Comparison of ENCODE assay signal across 9 mouse cellular contexts in the genomic region with DNA sequence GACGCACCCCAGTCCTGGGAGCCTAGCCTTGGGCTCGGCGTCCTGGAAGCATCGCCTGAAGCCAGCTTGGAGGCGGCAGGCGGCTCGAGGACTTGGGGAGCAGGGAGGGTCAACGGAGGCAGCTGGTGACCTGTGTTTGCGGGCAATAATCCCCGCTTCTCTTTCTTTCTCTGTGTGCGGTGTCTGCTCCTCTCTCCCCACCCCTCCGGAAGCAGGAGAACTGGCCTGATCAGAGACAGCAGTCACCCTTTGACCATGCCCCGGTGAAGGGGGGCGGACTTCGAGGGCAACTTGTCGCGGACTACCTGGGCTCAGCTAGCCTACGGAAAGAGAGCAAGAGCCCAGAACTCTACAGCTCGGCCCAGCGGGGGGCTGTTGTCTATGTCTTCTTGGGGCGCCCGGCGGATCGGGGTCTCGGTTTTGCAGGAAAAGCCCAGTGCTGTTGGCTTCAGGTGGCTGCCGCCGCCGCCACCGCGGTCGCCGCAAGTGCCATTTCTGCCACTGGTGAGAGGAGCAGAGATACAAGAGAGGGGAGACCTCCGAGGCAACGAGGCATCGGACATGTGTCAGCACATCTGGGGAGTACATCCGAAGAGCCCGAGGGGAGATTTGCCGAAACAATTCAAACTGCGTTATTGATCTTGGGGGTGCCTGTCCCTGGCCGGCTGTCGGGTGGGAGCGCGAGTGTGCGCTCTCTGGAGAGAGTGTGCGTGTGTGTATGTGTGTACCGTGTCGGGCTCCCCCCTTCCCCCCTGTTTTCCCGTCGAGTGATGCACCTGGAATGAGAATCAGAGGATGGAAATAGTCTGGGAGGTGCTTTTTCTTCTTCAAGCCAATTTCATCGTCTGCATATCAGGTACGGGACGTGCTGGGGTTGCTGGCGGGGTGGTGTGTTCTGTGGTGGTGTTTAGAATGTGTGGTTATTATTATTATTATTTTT. TPM values are rescaled to one million over a fixed set of nuclear protein-coding genes. Genes with fewer than 3 reads are reported as not detected.
DNase-seq lines count a peak whose midpoint lies in the region; ATAC-seq lines count a peak whose summit lies in the region.
"Had no signal": no experiment of that assay in that cellular context is flagged by ENCODE, and none has a peak within 500 bp of the region (broad histone marks: within the 10 kb centered on the region; RNA-seq: fewer than 3 reads in every experiment).

No protein-coding gene starts in this region.

- H3K4me2 ChIP-seq in heart, embryonic 14.5 days (ENCODE audit: low read length) = peak overlapping the region; percentile 62
- peak overlapping the region; percentile 85 for H3K4me2 ChIP-seq in embryonic facial prominence, embryonic 13.5 days

- 2% methylated on average over 52 of the region's 53 CpGs for WGBS in heart, embryonic 14.5 days
- WGBS in embryonic facial prominence, embryonic 13.5 days = under 1% methylated on average over 52 of the region's 53 CpGs
- WGBS in limb, embryonic 10.5 days = 1% methylated on average over 52 of the region's 53 CpGs

- no peak for ATAC-seq in heart, embryonic 14.5 days (ENCODE audit: insufficient number of reproducible peaks, insufficient read depth, low FRiP score, low read depth)
- ATAC-seq in embryonic facial prominence, embryonic 13.5 days (ENCODE audit: insufficient number of reproducible peaks, insufficient read depth, low FRiP score, low TSS enrichment, low read depth) = no peak
- no peak for ATAC-seq in activated CD4-positive, CD25-positive, alpha-beta regulatory T cell, adult 4 months

- peak overlapping the region; percentile 12 to 38 for H3K4me3 ChIP-seq in heart, embryonic 14.5 days (ENCODE audit: control insufficient read depth in 1 of 2, insufficient read depth in 1 of 2, low read depth in 1 of 2, low read length in 2 of 2)
- peak overlapping the region; percentile 48 for H3K4me3 ChIP-seq in embryonic facial prominence, embryonic 13.5 days
- H3K4me3 ChIP-seq in limb, embryonic 10.5 days = peak overlapping the region; percentile 50

- H3K9ac ChIP-seq in heart, embryonic 14.5 days (ENCODE audit: low read length) = no peak overlapping the region
- H3K9ac ChIP-seq in embryonic facial prominence, embryonic 13.5 days = peak overlapping the region; percentile 41; the same call in 1 of the 2 replicates

- no peak for DNase-seq in heart, postnatal 25 days (ENCODE audit: low spot score)
- peak; percentile 4 for DNase-seq in Muller cell, postnatal 12 days (ENCODE audit: inconsistent ontology term)
- DNase-seq in limb, embryonic 10.5 days (ENCODE audit: low spot score) = peak; percentile 40
- DNase-seq in right cerebral cortex, postnatal 14 days = peak; percentile 15
- DNase-seq in heart, postnatal 4 days = no peak

- peaks cover 2% of the 10 kb centered on the region in 2 experiments; a peak in 1 of 4 replicates for H3K4me1 ChIP-seq in heart, embryonic 14.5 days (ENCODE audit: control insufficient read depth in 2 of 2, insufficient read depth in 2 of 2, low read length in 2 of 2)
- H3K4me1 ChIP-seq in embryonic facial prominence, embryonic 13.5 days = peaks cover 29% of the 10 kb centered on the region
- H3K4me1 ChIP-seq in limb, embryonic 10.5 days = peaks cover 26% of the 10 kb centered on the region

- H3K27ac ChIP-seq in heart, embryonic 14.5 days (replicated peaks in 1 of 2; ENCODE audit: control insufficient read depth in 1 of 2, insufficient read depth in 1 of 2, low read depth in 2 of 2, low read length in 2 of 2) = no peak overlapping the region
- no peak overlapping the region for H3K27ac ChIP-seq in embryonic facial prominence, embryonic 13.5 days
- no peak overlapping the region for H3K27ac ChIP-seq in limb, embryonic 10.5 days

- H3K36me3 ChIP-seq in heart, embryonic 14.5 days (ENCODE audit: control insufficient read depth, insufficient read depth, low read length) = no peaks in the 10 kb centered on the region
- H3K36me3 ChIP-seq in embryonic facial prominence, embryonic 13.5 days = no peaks in the 10 kb centered on the region
- no peaks in the 10 kb centered on the region for H3K36me3 ChIP-seq in limb, embryonic 10.5 days
- H3K36me3 ChIP-seq: G1E had no signal

- intact Hi-C loops in heart, postnatal 25 days (cut with DNase I) = no loop called here

- H3K27me3 ChIP-seq in heart, embryonic 14.5 days (ENCODE audit: control insufficient read depth, insufficient read depth, low read length) = peaks cover 66% of the 10 kb centered on the region
- peaks cover 70% of the 10 kb centered on the region for H3K27me3 ChIP-seq in embryonic facial prominence, embryonic 13.5 days
- peaks cover 74% of the 10 kb centered on the region for H3K27me3 ChIP-seq in limb, embryonic 10.5 days (ENCODE audit: low read depth, poor library complexity, severe bottlenecking)

- no peaks in the 10 kb centered on the region for H3K9me3 ChIP-seq in heart, embryonic 14.5 days (ENCODE audit: control insufficient read depth, low read length)
- no peaks in the 10 kb centered on the region for H3K9me3 ChIP-seq in embryonic facial prominence, embryonic 13.5 days
- H3K9me3 ChIP-seq in limb, embryonic 10.5 days (replicated peaks) = no peaks in the 10 kb centered on the region

RNA-seq across cellular contexts. Expression of gene Car10, which starts 1.9 kb away (rescaled TPM):
- polyA plus RNA-seq in heart, embryonic 14.5 days (2014; fragmentation: Nextera tagmentation; extraction: Ambion mirVana) = 0.07 TPM in 1 of 2 replicates, not detected in the other
- not detected for total RNA-seq in heart, postnatal 25 days (2021)
- polyA plus RNA-seq in embryonic facial prominence, embryonic 13.5 days (2015; fragmentation: Nextera tagmentation; extraction: Ambion mirVana) = 4.0 and 4.7 TPM in 2 replicates
- polyA plus RNA-seq in limb, embryonic 10.5 days (2016; fragmentation: Nextera tagmentation; extraction: Ambion mirVana) = 0.10 and 0.20 TPM in 2 replicates
- under 1 TPM in 1 of 2 experiments, not detected in 1; 0.12 TPM for polyA plus RNA-seq in activated CD4-positive, CD25-positive, alpha-beta regulatory T cell, adult 4 months (2017; shearing (Covaris generic))
- total RNA-seq in heart, postnatal 4 days (2021) = not detected
- total RNA-seq: G1E had no signal
- polyA plus RNA-seq: G1E had no signal

Comparison
In these comparisons a context has a peak if more than half of its experiments do, and no peak if none do; other contexts are left out.
1. DNase-seq: peak in Muller cell, postnatal 12 days (single experiment), limb, embryonic 10.5 days (single experiment) and right cerebral cortex, postnatal 14 days (single experiment); none in heart, postnatal 25 days (single experiment) and heart, postnatal 4 days (single experiment).
2. Peak in every context shown above with its lines, with median percentiles within 50 percentile points of each other: H3K4me3 ChIP-seq.